Mouse (Mus musculus): Measurements from ENCODE around the gene Nod2.

DNA sequence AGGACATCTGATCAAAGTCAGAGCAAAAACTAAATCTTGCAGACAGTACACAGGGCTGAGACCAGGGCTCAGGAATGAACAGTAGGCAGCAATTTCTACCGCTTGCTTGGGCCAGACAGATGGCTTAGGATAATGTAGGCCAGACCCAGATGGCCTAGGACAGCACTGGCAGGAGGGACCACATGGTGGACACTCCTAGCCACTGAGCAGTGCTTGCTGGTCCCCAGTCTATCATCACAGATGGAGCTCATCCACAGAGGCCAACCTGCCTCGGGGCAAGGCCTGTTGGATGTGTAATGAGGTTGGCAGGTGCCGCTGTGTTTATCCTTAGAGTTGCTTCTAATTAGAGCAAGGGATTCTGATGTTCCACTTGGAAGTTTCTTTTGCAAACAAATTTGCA lies 23.8 kb upstream of the Nod2 start:
- no peak for TF ChIP-seq CTCF (IDR thresholded peaks at IDR 0.05; ENCODE audit: control insufficient read depth, insufficient read depth, insufficient read length)
- no peak for TF ChIP-seq FOSL1 (IDR thresholded peaks at IDR 0.05; ENCODE audit: insufficient read depth, low read length, poor library complexity, severe bottlenecking)
- TF ChIP-seq MAX (IDR thresholded peaks at IDR 0.05): no peak
- no peak for TF ChIP-seq CEBPB (IDR thresholded peaks at IDR 0.05; ENCODE audit: low read depth)
- no peak for TF ChIP-seq USF1 (IDR thresholded peaks at IDR 0.05; ENCODE audit: low read depth)
- no peak for TF ChIP-seq MYOD1 (IDR thresholded peaks at IDR 0.05; ENCODE audit: control insufficient read depth, insufficient read length, low read depth)
- TF ChIP-seq MYOG (IDR thresholded peaks at IDR 0.05; ENCODE audit: control insufficient read depth, extremely low read depth, insufficient read length): no peak

Measured in C2C12 (cell line).